26 mouse cellular contexts compared by ENCODE assay signal in the genomic region with DNA sequence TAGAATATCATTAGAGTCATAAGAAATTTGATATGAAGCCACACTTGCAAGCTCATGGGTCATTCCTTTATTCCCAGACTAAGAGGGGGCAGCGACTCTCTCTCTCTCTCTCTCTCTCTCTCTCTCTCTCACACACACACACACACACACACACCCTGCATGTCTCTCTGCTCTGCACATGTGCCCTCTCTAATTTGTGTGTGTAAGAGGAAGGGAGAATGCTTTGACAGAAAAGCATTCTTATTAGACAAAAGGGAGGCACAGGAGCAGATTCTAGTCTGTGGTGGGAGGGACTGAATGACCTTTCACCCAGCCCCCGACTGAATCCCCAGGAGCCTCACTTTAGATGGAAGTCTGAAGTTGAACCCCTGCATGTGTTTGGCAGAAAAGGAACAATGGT.
DNase-seq lines count a peak whose midpoint lies in the region; ATAC-seq and TF ChIP-seq lines count a peak whose summit lies in the region.
"Had no signal": no experiment of that assay in that cellular context is flagged by ENCODE, and none has a peak within 500 bp of the region (broad histone marks: within the 10 kb centered on the region; RNA-seq: fewer than 3 reads in every experiment).

No protein-coding gene starts in this region.

- H3K9ac ChIP-seq in forebrain, embryonic 11.5 days (ENCODE audit: low read length): no peak overlapping the region
- no peak overlapping the region for H3K9ac ChIP-seq in forebrain, embryonic 14.5 days (ENCODE audit: low read length)
- H3K9ac ChIP-seq in midbrain, embryonic 11.5 days (ENCODE audit: low read length): no peak overlapping the region
- H3K9ac ChIP-seq in midbrain, embryonic 13.5 days (replicated peaks): no peak overlapping the region
- H3K9ac ChIP-seq: heart, embryonic 13.5 days; liver, embryonic 12.5 days; liver, postnatal 0 days had no signal

- no peak for TF ChIP-seq POLR2A in brain, embryonic 14.5 days (IDR thresholded peaks at IDR 0.05; ENCODE audit: borderline replicate concordance, extremely low read depth, insufficient read depth, insufficient read length, poor library complexity, severe bottlenecking)

- no peak overlapping the region for H3K4me3 ChIP-seq in forebrain, embryonic 11.5 days (ENCODE audit: low read depth, low read length)
- H3K4me3 ChIP-seq in forebrain, embryonic 14.5 days (ENCODE audit: low read depth, low read length): no peak overlapping the region
- H3K4me3 ChIP-seq in midbrain, embryonic 11.5 days (ENCODE audit: low read depth, low read length): no peak overlapping the region
- H3K4me3 ChIP-seq in midbrain, embryonic 13.5 days (replicated peaks): no peak overlapping the region
- H3K4me3 ChIP-seq: erythroblast, embryonic 14.5 days; heart, adult 2 months; heart, embryonic 13.5 days; liver, embryonic 12.5 days had no signal

- no peak overlapping the region for H3K4me2 ChIP-seq in forebrain, embryonic 11.5 days (ENCODE audit: low read depth, low read length, severe bottlenecking)
- H3K4me2 ChIP-seq in forebrain, embryonic 14.5 days (ENCODE audit: low read length): no peak overlapping the region
- H3K4me2 ChIP-seq in midbrain, embryonic 11.5 days: no peak overlapping the region
- H3K4me2 ChIP-seq in midbrain, embryonic 13.5 days (replicated peaks): no peak overlapping the region
- H3K4me2 ChIP-seq: heart, embryonic 13.5 days; liver, embryonic 12.5 days had no signal

- WGBS in forebrain, embryonic 11.5 days: 13% methylated on average over 2 of the region's 2 CpGs
- WGBS in forebrain, embryonic 14.5 days: 7% methylated on average over 2 of the region's 2 CpGs
- 22% methylated on average over 2 of the region's 2 CpGs for WGBS in midbrain, embryonic 11.5 days
- WGBS in midbrain, embryonic 13.5 days: 36% methylated on average over 2 of the region's 2 CpGs

- 0 out of 2 replicates have a peak, but pooled peaks have one; percentile 19 for ATAC-seq in forebrain, embryonic 11.5 days (replicated peaks; ENCODE audit: low FRiP score)
- no peak for ATAC-seq in forebrain, embryonic 14.5 days
- ATAC-seq in midbrain, embryonic 11.5 days (ENCODE audit: low FRiP score): peak; percentile 51
- no peak for ATAC-seq in midbrain, embryonic 13.5 days
- ATAC-seq: forebrain, embryonic 16.5 days; intestine, embryonic 16.5 days; liver, embryonic 12.5 days; liver, postnatal 0 days; lung, postnatal 0 days had no signal

- peaks cover 4% of the 10 kb centered on the region; the same call in 1 of the 2 replicates for H3K4me1 ChIP-seq in forebrain, embryonic 11.5 days (replicated peaks; ENCODE audit: control insufficient read depth, insufficient read depth, low read length)
- 0 out of 2 replicates have a peak, but pooled peaks cover 3% of the 10 kb centered on the region for H3K4me1 ChIP-seq in forebrain, embryonic 14.5 days (ENCODE audit: control insufficient read depth, insufficient read depth, low read length)
- H3K4me1 ChIP-seq in midbrain, embryonic 11.5 days (ENCODE audit: control insufficient read depth, insufficient read depth, low read length): 0 out of 2 replicates have a peak, but pooled peaks cover 3% of the 10 kb centered on the region
- no peaks in the 10 kb centered on the region for H3K4me1 ChIP-seq in midbrain, embryonic 13.5 days (replicated peaks)
- H3K4me1 ChIP-seq: heart, embryonic 13.5 days; liver, embryonic 12.5 days had no signal

- H3K9me3 ChIP-seq in forebrain, embryonic 11.5 days (ENCODE audit: control insufficient read depth, low read length): no peaks in the 10 kb centered on the region
- no peaks in the 10 kb centered on the region for H3K9me3 ChIP-seq in forebrain, embryonic 14.5 days (replicated peaks; ENCODE audit: control insufficient read depth, low read length)
- no peaks in the 10 kb centered on the region for H3K9me3 ChIP-seq in midbrain, embryonic 11.5 days (ENCODE audit: control insufficient read depth, low read length)
- no peaks in the 10 kb centered on the region for H3K9me3 ChIP-seq in midbrain, embryonic 13.5 days
- H3K9me3 ChIP-seq: G1E; heart, embryonic 13.5 days; liver, embryonic 12.5 days had no signal

- no peaks in the 10 kb centered on the region for H3K36me3 ChIP-seq in forebrain, embryonic 11.5 days (ENCODE audit: control insufficient read depth, insufficient read depth, low read length)
- no peaks in the 10 kb centered on the region for H3K36me3 ChIP-seq in forebrain, embryonic 14.5 days (ENCODE audit: control insufficient read depth, insufficient read depth, low read length)
- no peaks in the 10 kb centered on the region for H3K36me3 ChIP-seq in midbrain, embryonic 11.5 days (ENCODE audit: control insufficient read depth, insufficient read depth, low read length)
- no peaks in the 10 kb centered on the region for H3K36me3 ChIP-seq in midbrain, embryonic 13.5 days
- H3K36me3 ChIP-seq: G1E; heart, embryonic 13.5 days; liver, embryonic 12.5 days had no signal

- H3K27ac ChIP-seq in forebrain, embryonic 11.5 days (ENCODE audit: low read depth, low read length): no peak overlapping the region
- H3K27ac ChIP-seq in forebrain, embryonic 14.5 days (ENCODE audit: low read depth, low read length): no peak overlapping the region
- no peak overlapping the region for H3K27ac ChIP-seq in midbrain, embryonic 11.5 days (ENCODE audit: low read depth, low read length)
- H3K27ac ChIP-seq in midbrain, embryonic 13.5 days: no peak overlapping the region
- H3K27ac ChIP-seq: heart, adult 2 months; heart, embryonic 13.5 days; liver, embryonic 12.5 days; macrophage had no signal

- no peaks in the 10 kb centered on the region for H3K27me3 ChIP-seq in forebrain, embryonic 11.5 days (ENCODE audit: control insufficient read depth, insufficient read depth, low read length)
- no peaks in the 10 kb centered on the region for H3K27me3 ChIP-seq in forebrain, embryonic 14.5 days (replicated peaks; ENCODE audit: control insufficient read depth, insufficient read depth, low read length)
- H3K27me3 ChIP-seq in midbrain, embryonic 11.5 days (ENCODE audit: control insufficient read depth, insufficient read depth, low read length): no peaks in the 10 kb centered on the region
- no peaks in the 10 kb centered on the region for H3K27me3 ChIP-seq in midbrain, embryonic 13.5 days
- H3K27me3 ChIP-seq: heart, embryonic 13.5 days; liver, embryonic 12.5 days had no signal

- TF ChIP-seq CTCF in brain, embryonic 14.5 days (IDR thresholded peaks at IDR 0.05; ENCODE audit: borderline replicate concordance, extremely low read depth, insufficient read depth, insufficient read length): no peak

- no peak for DNase-seq in forebrain, embryonic 11.5 days (ENCODE audit: low spot score)
- DNase-seq in forebrain, embryonic 14.5 days (ENCODE audit: low spot score): no peak
- DNase-seq in midbrain, embryonic 11.5 days (ENCODE audit: low spot score, missing footprints): no peak
- peak; percentile 26 for DNase-seq in brain, embryonic 14.5 days (ENCODE audit: low read depth)
- peak; percentile 10 for DNase-seq in embryo, embryonic 9.5 days (ENCODE audit: extremely low spot score)
- DNase-seq in kidney, adult 18-20 months: no peak
- DNase-seq: adrenal gland, adult 8-10 months; cerebellum, adult 8-10 months; cerebellum, postnatal 25 days; heart, adult 2 months; heart, postnatal 10 days; kidney, adult 9 months; kidney, postnatal 10 days; layer of hippocampus, postnatal 36 days; left cerebral cortex, postnatal 4 days; liver, postnatal 0 days; thymus, postnatal 4 days had no signal

Comparison
In these comparisons a context has a peak if more than half of its experiments do, and no peak if none do; other contexts are left out.
1. ATAC-seq: peak in forebrain, embryonic 11.5 days (single experiment) and midbrain, embryonic 11.5 days (single experiment); none in forebrain, embryonic 14.5 days (single experiment) and midbrain, embryonic 13.5 days (single experiment).
2. DNase-seq: peak in brain, embryonic 14.5 days (single experiment) and embryo, embryonic 9.5 days (single experiment); none in forebrain, embryonic 11.5 days (single experiment), forebrain, embryonic 14.5 days (single experiment), midbrain, embryonic 11.5 days (single experiment) and kidney, adult 18-20 months (single experiment).